Mouse (Mus musculus) forebrain, embryonic 12.5 days (tissue): Measurements from ENCODE around the gene Btbd35f15. TPM values are rescaled to one million over a fixed set of nuclear protein-coding genes. Genes with fewer than 3 reads are reported as not detected.
"Not testable (repeated sequence)": the region's sequence is repeated elsewhere in the genome, so short reads cannot be mapped to it uniquely, and the experiment has no call there.

Experiments used
- ATAC-seq: fragments of 200-750 bp; cut with Nextera tagmentation; 2 replicates; pipeline ENCODE4 v1.8.0; 2017; ENCODE audit warnings: moderate TSS enrichment; ENCODE audit not compliant: low FRiP score
- H3K27ac ChIP-seq: fragments of 300-500 bp; sonication (generic); 2 replicates; pipeline ENCODE4 v1.5.1; 2016; ENCODE audit warnings: mild to moderate bottlenecking
- H3K27me3 ChIP-seq: fragments of 300-500 bp; sonication (generic); 2 replicates; pipeline ENCODE4 v1.6.1; 2016; ENCODE audit warnings: mild to moderate bottlenecking
- H3K36me3 ChIP-seq: fragments of 300-500 bp; sonication (generic); replicated peaks from 2 replicates; pipeline ENCODE4 v1.6.1; 2016; ENCODE audit warnings: mild to moderate bottlenecking
- H3K4me1 ChIP-seq: fragments of 300-500 bp; sonication (generic); 2 replicates; pipeline ENCODE4 v1.6.1; 2016
- H3K4me2 ChIP-seq: fragments of 300-500 bp; sonication (generic); 2 replicates; pipeline ENCODE4 v1.6.1; 2016; ENCODE audit warnings: mild to moderate bottlenecking, moderate library complexity
- H3K4me3 ChIP-seq: fragments of 300-500 bp; sonication (generic); replicated peaks from 2 replicates; pipeline ENCODE4 v1.5.1; 2016; ENCODE audit warnings: mild to moderate bottlenecking
- H3K9ac ChIP-seq: fragments of 300-500 bp; sonication (generic); 2 replicates; pipeline ENCODE4 v1.6.1; 2016; ENCODE audit warnings: mild to moderate bottlenecking
- H3K9me3 ChIP-seq: fragments of 300-500 bp; sonication (generic); 2 replicates; pipeline ENCODE4 v1.6.1; 2016
- WGBS: fragments of 180-500 bp; shearing (Covaris S2); methylation state at CpG from one replicate; pipeline ENCODE4 v1.1.7; 2016; 5-methylcytosine and 5-hydroxymethylcytosine counted together
- polyA plus RNA-seq: library from polyadenylated mRNA; unstranded; fragments of >200 nt; fragmentation: Nextera tagmentation; extraction: Ambion mirVana; gene quantifications from 2 replicates; pipeline ENCODE4 v1.2.1, GENCODE M21; 2016

The Btbd35f15 gene
- polyA plus RNA-seq = not detected in 2 replicates

- H3K4me3 ChIP-seq, H3K9me3 ChIP-seq, ATAC-seq, H3K4me1 ChIP-seq, H3K4me2 ChIP-seq, H3K36me3 ChIP-seq, H3K27me3 ChIP-seq, H3K27ac ChIP-seq, H3K9ac ChIP-seq: not testable (repeated sequence)
- no CpG with 5 or more reads among the region's 3 CpGs for WGBS
Observed at GRCm38 (mm10) chrX:33577214-33577613, at the start of gene Btbd35f15. TSS of gene Btbd35f15 (minus strand) at chrX:33577314.

Other genes starting within 250 kb of the Btbd35f15 start
- gene Btbd35f13, start 79.9 kb upstream of the Btbd35f15 start, polyA plus RNA-seq = not detected in 2 replicates
- gene Btbd35f14, start 125.0 kb upstream of the Btbd35f15 start, polyA plus RNA-seq = not detected in 2 replicates